In genomic region chr16:10487895-10488493, GRCm38 (mm10) we compare ENCODE assay signal across 32 mouse cellular contexts. TPM values are rescaled to one million over a fixed set of nuclear protein-coding genes. Genes with fewer than 3 reads are reported as not detected.
DNase-seq lines count a peak whose midpoint lies in the region; ATAC-seq and TF ChIP-seq lines count a peak whose summit lies in the region.
"Had no signal": no experiment of that assay in that cellular context is flagged by ENCODE, and none has a peak within 500 bp of the region (broad histone marks: within the 10 kb centered on the region; RNA-seq: fewer than 3 reads in every experiment).

No protein-coding gene starts in this region.

- peak; percentile 80 for ATAC-seq in megakaryocyte progenitor cell, adult 5-6 weeks (replicated peaks; ENCODE audit: poor library complexity)
- ATAC-seq: activated CD4-positive, CD25-positive, alpha-beta regulatory T cell, adult 4 months; forebrain, postnatal 0 days; intestine, postnatal 0 days; liver, embryonic 12.5 days; liver, postnatal 0 days; midbrain, embryonic 13.5 days had no signal

- peak; percentile 21; the same call in 1 of the 2 replicates for TF ChIP-seq POLR2A in spleen, adult 2 months (IDR thresholded peaks at IDR 0.05; ENCODE audit: low read depth, low read length)
- no peak for TF ChIP-seq POLR2A in bone marrow macrophage, adult 2 months (IDR thresholded peaks at IDR 0.05; ENCODE audit: borderline replicate concordance, low read depth, low read length)

- H3K27me3 ChIP-seq in spleen, adult 2 months (ENCODE audit: control insufficient read depth, insufficient read depth, low read length), result no peaks in the 10 kb centered on the region
- no peaks in the 10 kb centered on the region for H3K27me3 ChIP-seq in splenic B cell, adult 2 months (ENCODE audit: control insufficient read depth, insufficient read depth, low read length, poor library complexity, severe bottlenecking)

- H3K36me3 ChIP-seq in spleen, adult 2 months (ENCODE audit: control insufficient read depth, insufficient read depth, low read length), result peaks cover 8% of the 10 kb centered on the region
- peaks cover 5% of the 10 kb centered on the region; the same call in 1 of the 2 replicates for H3K36me3 ChIP-seq in splenic B cell, adult 2 months (ENCODE audit: control insufficient read depth, insufficient read depth, low read length, poor library complexity, severe bottlenecking)
- H3K36me3 ChIP-seq: heart, embryonic 10.5 days; heart, embryonic 15.5 days; limb, embryonic 13.5 days; liver, embryonic 12.5 days; midbrain, embryonic 13.5 days had no signal

- 51% methylated on average over 8 of the region's 8 CpGs for WGBS in spleen, adult 2 months

- peak; percentile 47 to 63 for DNase-seq in spleen, adult 2 months (ENCODE audit: low read depth in 1 of 2, low spot score in 2 of 2)
- DNase-seq in spleen, adult 12 weeks (ENCODE audit: low spot score), result no peak
- DNase-seq in splenic B cell, adult 2 months (ENCODE audit: low read depth, low spot score), result peak; percentile 81
- DNase-seq in frontal cortex, postnatal 14 days (ENCODE audit: low spot score in 2 of 2), result no peak
- DNase-seq in embryo, embryonic 9.5 days (ENCODE audit: extremely low spot score), result no peak
- DNase-seq in layer of hippocampus, adult 2 months (ENCODE audit: low spot score in 2 of 2), result no peak
- DNase-seq: adrenal gland, adult 2 months; adrenal gland, postnatal 36 days; cerebellum, adult 9-10 months; cerebellum, postnatal 36 days; forebrain, postnatal 0 days; gastrocnemius, postnatal 14 days; heart, adult 11 months; kidney, postnatal 14 days; liver, postnatal 0 days; lung, postnatal 10 days; retina, postnatal 1 day; right cerebral cortex, postnatal 14 days; thymus, postnatal 14 days had no signal

- TF ChIP-seq CTCF in spleen, adult 2 months (IDR thresholded peaks at IDR 0.05; ENCODE audit: extremely low read depth, insufficient read depth, insufficient read length, insufficient replicate concordance), result no peak
- TF ChIP-seq CTCF in bone marrow macrophage, adult 2 months (IDR thresholded peaks at IDR 0.05; ENCODE audit: low read depth, low read length), result no peak
- TF ChIP-seq CTCF in layer of hippocampus, adult 2 months (conservative IDR thresholded peaks at IDR 0.05), result no peak

- 0 out of 2 replicates have a peak, but pooled peaks cover 4% of the 10 kb centered on the region for H3K4me1 ChIP-seq in spleen, adult 2 months (ENCODE audit: control insufficient read depth, insufficient read depth, insufficient read length)
- peaks cover 36% of the 10 kb centered on the region for H3K4me1 ChIP-seq in bone marrow macrophage, adult 2 months (ENCODE audit: control insufficient read depth, insufficient read depth, low read length)
- H3K4me1 ChIP-seq: liver, embryonic 12.5 days had no signal

- H3K4me3 ChIP-seq in spleen, adult 2 months (ENCODE audit: extremely low read depth, insufficient read depth, insufficient read length), result peak overlapping the region; percentile 72
- peak overlapping the region; percentile 1; the same call in 1 of the 2 replicates for H3K4me3 ChIP-seq in bone marrow macrophage, adult 2 months (ENCODE audit: insufficient read depth, low read length)
- no peak overlapping the region for H3K4me3 ChIP-seq in layer of hippocampus, adult 2 months
- H3K4me3 ChIP-seq: erythroblast, embryonic 14.5 days; heart, embryonic 10.5 days; heart, embryonic 15.5 days; left cerebral cortex, adult 2 months; limb, embryonic 13.5 days; liver, embryonic 12.5 days; megakaryocyte, embryonic 14.5 days; midbrain, embryonic 13.5 days had no signal

- peak overlapping the region; percentile 91 for H3K27ac ChIP-seq in spleen, adult 2 months (ENCODE audit: insufficient read depth, low read length)
- H3K27ac ChIP-seq in bone marrow macrophage, adult 2 months (ENCODE audit: insufficient read depth, low read depth, low read length), result peak overlapping the region; percentile 22; the same call in 1 of the 2 replicates
- H3K27ac ChIP-seq in layer of hippocampus, adult 2 months, result no peak overlapping the region
- H3K27ac ChIP-seq: heart, embryonic 10.5 days; heart, embryonic 15.5 days; hindbrain, embryonic 14.5 days; left cerebral cortex, adult 2 months; limb, embryonic 13.5 days; liver, embryonic 12.5 days; midbrain, embryonic 13.5 days had no signal

RNA-seq across cellular contexts. Expression of gene Ciita, which starts 8.1 kb away (rescaled TPM):
- polyA plus RNA-seq in spleen, adult 2 months (2012; rRNA removed), result 82.2 and 98.8 TPM in 2 replicates
- polyA plus RNA-seq in bone marrow macrophage, adult 2 months (2012; ENCODE audit: insufficient read depth, insufficient read length, missing spikeins), result 59.0 and 67.4 TPM in 2 replicates
- 0.20 and 0.54 TPM in 2 replicates for total RNA-seq in megakaryocyte progenitor cell, adult 5-6 weeks (2015)
- total RNA-seq in megakaryocyte progenitor cell, adult 5-6 weeks (2017), result 0.14 and 1.1 TPM in 2 replicates
- under 1 TPM in 1 of 2 experiments, not detected in 1; 0.27 TPM for total RNA-seq in layer of hippocampus, adult 2 months (2021)
- total RNA-seq: forebrain, postnatal 0 days had no signal
- polyA plus RNA-seq: erythroblast, embryonic 14.5 days had no signal

RNA-seq across cellular contexts. Expression of gene Tvp23a, which starts 40.8 kb away (rescaled TPM):
- polyA plus RNA-seq in spleen, adult 2 months (2012; rRNA removed), result 0.29 and 0.32 TPM in 2 replicates
- not detected in 2 replicates for polyA plus RNA-seq in bone marrow macrophage, adult 2 months (2012; ENCODE audit: insufficient read depth, insufficient read length, missing spikeins)
- not detected in 2 replicates for total RNA-seq in megakaryocyte progenitor cell, adult 5-6 weeks (2015)
- 0.03 TPM in 1 of 2 replicates, not detected in the other for total RNA-seq in megakaryocyte progenitor cell, adult 5-6 weeks (2017)
- 10 to 100 TPM; 26.2 to 27.2 TPM for total RNA-seq in layer of hippocampus, adult 2 months (2021)
- polyA plus RNA-seq: erythroblast, embryonic 14.5 days had no signal

RNA-seq across cellular contexts. Expression of gene Dexi, which starts 54.9 kb away (rescaled TPM):
- 40.8 and 55.1 TPM in 2 replicates for polyA plus RNA-seq in spleen, adult 2 months (2012; rRNA removed)
- 16.1 and 18.1 TPM in 2 replicates for polyA plus RNA-seq in bone marrow macrophage, adult 2 months (2012; ENCODE audit: insufficient read depth, insufficient read length, missing spikeins)
- total RNA-seq in megakaryocyte progenitor cell, adult 5-6 weeks (2015), result 5.7 and 7.3 TPM in 2 replicates
- total RNA-seq in megakaryocyte progenitor cell, adult 5-6 weeks (2017), result 3.3 and 6.0 TPM in 2 replicates
- total RNA-seq in layer of hippocampus, adult 2 months (2021), result 10 to 100 TPM; 61.8 to 63.1 TPM

RNA-seq across cellular contexts. Expression of gene Clec16a, which starts 57.1 kb away (rescaled TPM):
- 8.2 and 10.0 TPM in 2 replicates for polyA plus RNA-seq in spleen, adult 2 months (2012; rRNA removed)
- polyA plus RNA-seq in bone marrow macrophage, adult 2 months (2012; ENCODE audit: insufficient read depth, insufficient read length, missing spikeins), result 15.3 and 15.8 TPM in 2 replicates
- 10.8 and 11.5 TPM in 2 replicates for total RNA-seq in megakaryocyte progenitor cell, adult 5-6 weeks (2015)
- total RNA-seq in megakaryocyte progenitor cell, adult 5-6 weeks (2017), result 12.6 and 14.6 TPM in 2 replicates
- total RNA-seq in layer of hippocampus, adult 2 months (2021), result 100 to 1,000 TPM in 1 of 2 experiments, 10 to 100 TPM in 1; 98.8 to 105 TPM

Comparison
In these comparisons a context has a peak if more than half of its experiments do, and no peak if none do; other contexts are left out.
1. DNase-seq: peak in spleen, adult 2 months (2 of 2) and splenic B cell, adult 2 months (single experiment); none in spleen, adult 12 weeks (single experiment), frontal cortex, postnatal 14 days (0 of 2), embryo, embryonic 9.5 days (single experiment) and layer of hippocampus, adult 2 months (0 of 2).
2. RNA of gene Tvp23a, which starts 40.8 kb away (total RNA-seq): 26.2 to 27.2 TPM in layer of hippocampus, adult 2 months; 0.03 TPM in megakaryocyte progenitor cell, adult 5-6 weeks; every median in the first group is over 10 times any median in the second.
3. RNA of gene Dexi, which starts 54.9 kb away (total RNA-seq): 61.8 to 63.1 TPM in layer of hippocampus, adult 2 months; 3.3 to 7.3 TPM in megakaryocyte progenitor cell, adult 5-6 weeks; every median in the first group is over 4 times any median in the second.